Mouse (Mus musculus): Measurements from ENCODE around the gene Akap6. TPM values are rescaled to one million over a fixed set of nuclear protein-coding genes. Genes with fewer than 3 reads are reported as not detected.

Gene Akap6
- polyA plus RNA-seq, 1 experiment from 2014 or later: 19.4 TPM

DNA sequence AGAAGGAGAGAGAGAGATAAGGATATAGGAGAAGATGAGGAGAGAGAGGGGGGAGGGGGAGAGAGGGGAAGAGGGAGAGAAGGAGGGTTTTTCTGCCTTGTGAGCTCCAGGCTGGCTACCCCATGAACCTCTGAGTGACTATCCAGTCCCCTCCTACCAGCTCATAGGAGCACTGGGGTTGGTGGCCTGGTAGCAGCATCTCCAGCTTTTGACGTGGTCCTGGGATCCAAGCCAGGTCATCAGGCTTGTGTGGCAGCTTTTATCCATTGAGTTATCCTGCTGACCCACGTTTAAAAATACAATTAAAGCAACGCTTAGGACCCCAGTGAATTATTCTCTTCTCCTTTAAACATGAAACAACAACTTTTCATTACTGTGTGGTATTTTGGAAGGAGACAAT, 197.6 kb downstream of the Akap6 start:
- no peak overlapping the region for H3K4me3 ChIP-seq
- H3K9ac ChIP-seq (replicated peaks): no peak overlapping the region
- H3K27me3 ChIP-seq: no peaks in the 10 kb centered on the region
- H3K27ac ChIP-seq (replicated peaks): no peak overlapping the region
- H3K9me3 ChIP-seq: no peaks in the 10 kb centered on the region
- H3K4me2 ChIP-seq (replicated peaks): no peak overlapping the region
- WGBS: 35% methylated on average over 3 of the region's 3 CpGs
- no peak for ATAC-seq (replicated peaks)
- no peaks in the 10 kb centered on the region for H3K36me3 ChIP-seq
- H3K4me1 ChIP-seq: peaks cover 7% of the 10 kb centered on the region; the same call in 1 of the 2 replicates

DNA sequence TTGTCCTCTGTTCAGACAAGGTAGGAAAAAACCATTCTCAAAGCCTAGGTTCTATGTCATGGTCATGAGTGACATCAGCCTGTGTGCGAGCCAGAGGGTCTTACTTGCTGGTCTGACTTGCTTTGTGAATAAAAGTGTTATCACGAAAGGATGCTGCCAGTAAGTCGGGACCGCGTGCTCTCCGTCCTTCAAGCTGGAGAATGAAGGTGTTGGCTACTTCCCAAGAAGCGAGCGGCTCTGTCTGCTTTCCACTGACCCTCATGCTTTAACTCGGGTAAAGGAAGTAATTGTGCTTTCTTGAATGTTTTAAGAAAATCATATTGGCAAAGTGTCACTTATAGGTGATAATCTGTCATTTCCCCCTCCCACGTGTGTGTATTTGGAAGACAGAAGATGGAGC, 198.9 kb downstream of the Akap6 start:
- ATAC-seq (replicated peaks): no peak
- H3K36me3 ChIP-seq: no peaks in the 10 kb centered on the region
- no peak overlapping the region for H3K4me3 ChIP-seq
- no peak overlapping the region for H3K4me2 ChIP-seq (replicated peaks)
- H3K9ac ChIP-seq (replicated peaks): no peak overlapping the region
- H3K4me1 ChIP-seq: peaks cover 7% of the 10 kb centered on the region; the same call in 1 of the 2 replicates
- no peaks in the 10 kb centered on the region for H3K27me3 ChIP-seq
- no peak overlapping the region for H3K27ac ChIP-seq (replicated peaks)
- no peaks in the 10 kb centered on the region for H3K9me3 ChIP-seq
- 78% methylated on average over 10 of the region's 10 CpGs for WGBS

DNA sequence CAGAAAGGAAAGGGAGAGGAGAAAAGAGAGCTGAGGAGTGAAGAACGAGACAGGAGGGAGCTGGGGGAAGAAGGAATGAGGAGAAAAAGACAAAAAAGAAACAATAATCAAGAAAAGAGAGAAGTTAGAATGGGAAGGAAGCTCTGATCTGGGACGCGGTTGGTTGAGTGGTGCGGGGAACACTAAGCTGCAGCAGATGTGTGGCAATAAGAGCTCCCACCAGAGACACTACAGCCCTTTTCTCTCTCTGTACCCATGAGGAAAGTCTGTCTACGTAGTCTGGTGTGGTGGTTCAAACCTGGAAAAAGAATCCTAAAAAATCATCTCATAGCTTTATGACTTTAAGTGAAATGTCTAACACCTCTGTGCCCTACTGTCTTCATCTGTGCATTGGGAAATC, 204.9 kb downstream of the Akap6 start:
- whole genome bisulfite sequencing: 83% methylated on average over 5 of the region's 5 CpGs
- no peak for ATAC-seq (replicated peaks)
- H3K4me1 ChIP-seq: peaks cover 7% of the 10 kb centered on the region; the same call in 1 of the 2 replicates

DNA sequence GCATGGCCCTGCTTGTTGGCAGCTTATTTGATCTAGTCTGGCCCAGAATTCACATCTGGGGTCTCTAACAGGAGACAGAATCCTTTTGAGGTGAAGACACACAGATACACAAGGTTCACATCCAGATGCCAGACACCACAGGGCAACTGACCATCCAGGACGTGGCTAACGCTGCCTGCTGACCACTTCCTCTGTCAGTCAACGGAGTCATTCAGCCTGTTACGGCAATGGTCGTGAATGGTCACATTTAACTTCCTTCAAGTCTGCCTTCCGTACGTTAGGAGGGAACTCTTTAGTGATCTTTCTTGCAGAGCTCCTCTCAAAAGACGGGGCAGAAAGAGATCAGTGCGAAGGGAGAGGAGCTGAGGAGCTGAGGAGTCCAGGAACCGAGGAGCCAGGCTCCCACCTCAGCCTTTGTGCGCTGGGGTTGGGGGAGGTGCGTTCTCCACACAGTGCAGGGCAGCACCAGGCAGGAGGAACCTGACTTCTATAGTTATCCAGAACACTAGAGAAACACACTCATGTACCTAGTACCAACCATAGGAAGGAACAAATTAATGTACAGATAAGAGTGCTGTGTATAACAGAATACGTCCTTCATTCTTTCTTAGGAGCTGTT, 209.4 kb downstream of the Akap6 start:
- Histone ChIP-seq H3K27ac (replicated peaks) (no peak overlapping the region), H3K27me3 (no peaks in the 10 kb centered on the region), H3K4me3 (no peak overlapping the region), H3K36me3 (no peaks in the 10 kb centered on the region), H3K9ac (replicated peaks) (no peak overlapping the region), H3K4me1 (peaks cover 7% of the 10 kb centered on the region; the same call in 1 of the 2 replicates), H3K4me2 (replicated peaks) (no peak overlapping the region), H3K9me3 (no peaks in the 10 kb centered on the region)
- ATAC-seq (replicated peaks): no peak
- 60% methylated on average over 13 of the region's 13 CpGs for WGBS

More for the DNA sequence above, 204.9 kb downstream of the Akap6 start:
- Histone ChIP-seq H3K4me2 (replicated peaks) (no peak overlapping the region), H3K36me3 (no peaks in the 10 kb centered on the region), H3K4me3 (no peak overlapping the region), H3K9ac (replicated peaks) (no peak overlapping the region), H3K27me3 (no peaks in the 10 kb centered on the region), H3K9me3 (no peaks in the 10 kb centered on the region), H3K27ac (replicated peaks) (no peak overlapping the region)

DNA sequence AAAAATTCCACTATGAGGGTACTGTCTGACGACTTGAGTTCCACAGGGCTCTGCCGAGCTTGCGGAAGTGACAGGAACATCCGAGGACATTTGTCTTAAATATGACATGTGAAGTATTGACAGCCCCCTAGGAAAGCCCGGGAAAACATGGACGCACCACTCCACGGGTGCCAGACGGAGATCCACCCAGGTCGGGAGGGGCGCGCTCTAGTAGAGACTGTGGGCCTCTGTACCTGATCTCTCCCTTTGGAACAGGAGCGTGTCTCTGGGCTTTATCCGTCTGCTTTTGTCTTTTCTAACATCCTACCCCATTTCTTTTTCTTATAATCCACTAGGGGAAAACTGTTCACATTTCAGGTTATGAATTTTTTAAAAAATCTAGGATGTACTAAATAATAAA, 211.2 kb downstream of the Akap6 start:
- Histone ChIP-seq H3K27ac (replicated peaks) (no peak overlapping the region), H3K9me3 (no peaks in the 10 kb centered on the region), H3K4me3 (no peak overlapping the region), H3K36me3 (no peaks in the 10 kb centered on the region), H3K9ac (replicated peaks) (no peak overlapping the region), H3K4me2 (replicated peaks) (no peak overlapping the region), H3K27me3 (no peaks in the 10 kb centered on the region), H3K4me1 (peaks cover 4% of the 10 kb centered on the region; the same call in 1 of the 2 replicates)
- 86% methylated on average over 13 of the region's 13 CpGs for WGBS
- no peak for ATAC-seq (replicated peaks)

DNA sequence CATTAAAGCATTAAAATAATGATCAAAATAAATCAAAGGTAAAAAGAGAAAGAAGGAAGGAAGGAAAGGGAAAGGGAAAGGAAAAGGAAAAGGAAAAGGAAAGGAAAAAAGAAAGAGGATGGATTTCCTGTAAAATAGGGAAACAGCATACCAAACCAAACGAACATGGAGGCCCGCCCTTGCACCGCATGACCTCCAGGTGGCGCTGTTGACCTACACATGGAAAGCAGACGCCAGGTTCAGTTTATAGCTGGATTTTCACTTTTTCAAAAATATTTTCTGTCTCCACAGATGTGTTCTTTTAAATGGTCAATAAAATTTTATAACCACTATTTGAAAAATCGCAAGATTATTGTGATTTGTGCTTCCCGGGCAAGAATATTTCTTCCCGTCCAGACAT, 211.6 kb downstream of the Akap6 start:
- Histone ChIP-seq H3K4me2 (replicated peaks) (no peak overlapping the region), H3K9ac (replicated peaks) (no peak overlapping the region), H3K4me1 (no peaks in the 10 kb centered on the region), H3K27me3 (no peaks in the 10 kb centered on the region), H3K4me3 (no peak overlapping the region), H3K9me3 (no peaks in the 10 kb centered on the region), H3K27ac (replicated peaks) (no peak overlapping the region), H3K36me3 (no peaks in the 10 kb centered on the region)
- WGBS: 21% methylated on average over 8 of the region's 8 CpGs
- no peak for ATAC-seq (replicated peaks)

DNA sequence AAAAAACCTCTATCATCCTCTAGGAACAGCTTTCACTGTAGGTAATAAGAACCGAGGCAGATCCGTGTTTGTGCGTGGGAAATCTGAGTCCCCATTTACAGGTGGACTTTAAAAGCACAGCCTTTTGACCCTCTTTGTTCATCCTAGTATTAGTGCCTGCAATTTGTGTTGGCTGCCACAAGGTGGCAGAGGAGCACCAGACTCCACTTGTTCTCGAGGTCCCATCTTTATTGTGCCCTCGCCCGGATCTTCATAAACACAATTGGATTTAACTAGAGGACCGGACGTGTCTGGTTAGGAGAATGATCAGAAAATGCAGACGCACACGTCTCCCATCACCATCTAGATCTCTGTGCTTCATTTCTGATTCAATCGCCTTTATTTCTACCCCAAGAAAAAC, 219.8 kb downstream of the Akap6 start:
- ATAC-seq (replicated peaks): no peak
- Histone ChIP-seq H3K4me3 (no peak overlapping the region), H3K27me3 (no peaks in the 10 kb centered on the region), H3K4me2 (replicated peaks) (no peak overlapping the region), H3K4me1 (no peaks in the 10 kb centered on the region), H3K27ac (replicated peaks) (no peak overlapping the region), H3K9ac (replicated peaks) (no peak overlapping the region), H3K9me3 (no peaks in the 10 kb centered on the region), H3K36me3 (no peaks in the 10 kb centered on the region)
- WGBS: 24% methylated on average over 11 of the region's 11 CpGs

DNA sequence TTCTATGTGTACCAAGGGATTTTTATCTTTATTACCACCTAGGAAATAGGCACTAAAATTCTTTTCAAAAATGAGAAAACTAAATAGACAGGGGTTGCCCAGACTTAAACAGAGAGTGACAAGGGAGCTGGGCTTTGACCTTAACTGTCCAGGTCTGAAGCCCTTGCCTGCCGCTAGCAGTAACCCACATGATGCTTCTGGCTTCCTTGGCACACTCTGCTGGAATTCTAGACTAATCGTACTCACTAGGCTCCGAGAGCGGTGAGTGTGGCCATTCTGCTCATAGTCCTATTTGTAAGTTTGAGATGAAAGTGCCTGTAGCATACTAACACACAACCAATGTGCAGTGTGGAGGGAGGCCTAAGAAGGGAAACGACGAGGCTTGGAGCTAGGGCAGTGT, 223.3 kb downstream of the Akap6 start:
- 91% methylated on average over 6 of the region's 6 CpGs for WGBS
- H3K27ac ChIP-seq (replicated peaks): no peak overlapping the region

DNA sequence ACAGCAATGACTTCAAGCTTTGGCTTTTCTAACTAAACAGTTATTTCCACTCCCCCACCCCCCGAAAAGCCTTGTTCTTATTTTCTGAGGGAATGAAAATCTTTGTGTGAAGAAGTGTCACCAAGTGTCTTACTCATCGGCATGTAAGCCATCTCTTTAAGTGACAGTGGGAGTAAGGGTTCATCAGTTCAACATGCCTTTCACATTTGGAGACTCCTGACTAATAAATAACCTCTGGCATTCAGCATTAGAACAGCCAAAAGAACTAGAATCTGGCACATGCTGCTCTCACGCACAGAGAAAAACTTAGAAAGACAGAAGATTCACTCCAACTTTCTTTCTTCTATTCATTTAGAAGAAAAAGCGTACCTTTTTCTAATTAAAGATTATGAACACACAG, 226.3 kb downstream of the Akap6 start:
- Histone ChIP-seq H3K9me3 (no peaks in the 10 kb centered on the region), H3K27ac (replicated peaks) (no peak overlapping the region), H3K36me3 (no peaks in the 10 kb centered on the region), H3K4me1 (no peaks in the 10 kb centered on the region), H3K4me2 (replicated peaks) (no peak overlapping the region), H3K4me3 (no peak overlapping the region), H3K9ac (replicated peaks) (no peak overlapping the region), H3K27me3 (no peaks in the 10 kb centered on the region)
- WGBS: 85% methylated on average over 4 of the region's 4 CpGs
- no peak for ATAC-seq (replicated peaks)

More for the DNA sequence above, 223.3 kb downstream of the Akap6 start:
- H3K4me2 ChIP-seq (replicated peaks): no peak overlapping the region
- H3K9ac ChIP-seq (replicated peaks): no peak overlapping the region
- H3K4me1 ChIP-seq: no peaks in the 10 kb centered on the region
- no peaks in the 10 kb centered on the region for H3K27me3 ChIP-seq
- H3K36me3 ChIP-seq: no peaks in the 10 kb centered on the region
- H3K4me3 ChIP-seq: no peak overlapping the region
- no peak for ATAC-seq (replicated peaks)
- no peaks in the 10 kb centered on the region for H3K9me3 ChIP-seq

DNA sequence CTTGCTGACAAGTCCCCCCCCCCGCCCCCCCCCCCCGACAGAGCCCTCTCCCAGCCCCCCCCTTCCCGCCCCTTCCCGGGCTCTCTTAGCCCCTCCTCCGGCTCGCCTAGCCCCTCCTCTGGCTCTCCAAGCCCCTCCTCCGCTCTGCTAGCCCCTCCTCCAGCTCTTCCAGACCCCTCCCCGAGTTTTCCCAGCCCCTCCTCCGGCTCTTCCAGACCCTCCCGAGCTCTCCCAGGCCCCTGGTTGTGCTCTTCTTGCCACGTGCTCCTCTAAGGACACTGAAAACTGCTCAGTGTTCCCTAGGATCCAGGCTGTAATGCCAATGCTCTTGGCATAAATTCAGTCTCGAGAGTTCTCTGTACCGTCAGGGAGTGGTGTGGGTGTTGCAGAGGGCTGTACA, 234.6 kb downstream of the Akap6 start:
- WGBS: 55% methylated on average over 6 of the region's 13 CpGs
- Histone ChIP-seq H3K9ac (replicated peaks) (no peak overlapping the region), H3K4me2 (replicated peaks) (no peak overlapping the region), H3K9me3 (no peaks in the 10 kb centered on the region), H3K36me3 (no peaks in the 10 kb centered on the region), H3K4me3 (no peak overlapping the region), H3K27me3 (no peaks in the 10 kb centered on the region), H3K4me1 (peaks cover 10% of the 10 kb centered on the region; the same call in 1 of the 2 replicates), H3K27ac (replicated peaks) (no peak overlapping the region)
- ATAC-seq (replicated peaks): no peak

DNA sequence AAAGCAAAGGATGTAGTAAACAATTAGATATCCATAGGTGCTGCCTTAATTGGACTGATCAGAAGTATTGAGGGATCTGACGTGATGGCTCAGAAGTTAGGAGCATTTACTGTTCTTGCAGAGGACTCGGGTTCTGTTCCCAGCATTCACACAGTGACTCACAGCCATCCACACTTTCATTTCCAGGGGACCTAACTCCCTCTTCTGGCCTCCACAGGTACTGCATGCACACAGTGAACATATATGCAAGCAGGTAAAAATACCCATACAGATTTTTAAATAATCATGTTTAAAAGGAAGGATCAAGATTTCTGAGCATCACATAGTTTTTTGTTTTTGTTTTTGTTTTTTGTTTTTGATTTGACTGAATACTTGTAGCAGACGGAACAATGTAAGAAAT, 235.8 kb downstream of the Akap6 start:
- H3K4me1 ChIP-seq: peaks cover 10% of the 10 kb centered on the region; the same call in 1 of the 2 replicates
- no peak overlapping the region for H3K9ac ChIP-seq (replicated peaks)
- 93% methylated on average over 3 of the region's 3 CpGs for WGBS
- H3K4me2 ChIP-seq (replicated peaks): no peak overlapping the region
- no peaks in the 10 kb centered on the region for H3K9me3 ChIP-seq
- no peak overlapping the region for H3K4me3 ChIP-seq
- no peaks in the 10 kb centered on the region for H3K36me3 ChIP-seq
- no peak overlapping the region for H3K27ac ChIP-seq (replicated peaks)
- H3K27me3 ChIP-seq: no peaks in the 10 kb centered on the region
- no peak for ATAC-seq (replicated peaks)

DNA sequence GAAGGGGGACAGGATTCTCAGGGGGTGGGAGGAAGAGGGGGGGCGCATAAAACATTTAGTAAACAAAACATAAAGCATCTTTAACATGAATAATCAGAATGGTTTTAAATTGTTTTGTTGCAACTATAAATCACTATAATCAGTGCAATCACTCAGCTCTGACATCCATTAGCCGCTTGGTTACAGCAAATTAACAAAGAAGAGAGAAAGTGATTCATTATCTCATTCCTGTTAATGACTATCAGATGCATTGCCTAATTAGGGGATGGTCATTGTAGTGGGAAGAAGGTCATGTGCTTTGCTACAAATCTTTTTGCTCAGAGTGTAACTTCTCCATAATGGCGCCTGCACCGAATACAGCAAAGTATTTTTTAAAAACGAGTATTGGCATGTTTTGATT, 239.6 kb downstream of the Akap6 start:
- no peaks in the 10 kb centered on the region for H3K36me3 ChIP-seq
- no peak for ATAC-seq (replicated peaks)
- WGBS: 39% methylated on average over 5 of the region's 5 CpGs
- H3K4me2 ChIP-seq (replicated peaks): no peak overlapping the region
- no peak overlapping the region for H3K9ac ChIP-seq (replicated peaks)
- H3K27me3 ChIP-seq: no peaks in the 10 kb centered on the region
- no peak overlapping the region for H3K27ac ChIP-seq (replicated peaks)
- H3K4me3 ChIP-seq: no peak overlapping the region
- H3K9me3 ChIP-seq: no peaks in the 10 kb centered on the region
- H3K4me1 ChIP-seq: peaks cover 10% of the 10 kb centered on the region; the same call in 1 of the 2 replicates

DNA sequence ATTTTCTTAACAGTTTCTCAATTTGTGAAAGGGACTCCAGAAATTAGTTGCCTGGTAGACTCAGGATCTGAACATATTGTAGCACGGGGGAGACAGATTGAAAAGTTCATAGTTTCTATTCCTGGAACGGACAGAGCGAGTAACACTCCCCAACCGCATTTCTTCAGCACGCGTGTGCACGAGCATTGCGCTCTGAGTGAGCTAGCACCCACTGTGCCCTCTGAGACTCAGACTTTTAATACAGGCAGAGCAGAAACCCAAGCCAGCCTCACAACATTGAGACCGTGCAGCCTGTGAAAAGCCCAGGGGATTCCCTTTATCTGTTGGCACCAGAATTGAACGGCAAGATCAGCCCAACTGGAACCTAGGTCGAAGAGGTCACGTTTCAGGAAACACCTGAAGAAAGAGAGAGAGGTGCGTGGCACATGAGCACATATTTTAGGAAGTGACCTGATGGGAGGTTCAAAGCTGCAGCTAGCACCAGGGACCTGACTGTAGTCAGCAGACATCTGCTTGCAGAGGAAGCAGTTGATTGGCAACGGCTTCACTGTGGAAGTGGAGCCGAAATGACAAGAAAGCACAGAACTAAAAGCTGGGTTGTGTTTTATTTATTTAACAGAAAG, 240.3 kb downstream of the Akap6 start:
- Histone ChIP-seq H3K4me3 (no peak overlapping the region), H3K4me2 (replicated peaks) (no peak overlapping the region), H3K27ac (replicated peaks) (no peak overlapping the region), H3K9me3 (no peaks in the 10 kb centered on the region), H3K9ac (replicated peaks) (no peak overlapping the region), H3K4me1 (peaks cover 10% of the 10 kb centered on the region; the same call in 1 of the 2 replicates), H3K27me3 (no peaks in the 10 kb centered on the region), H3K36me3 (no peaks in the 10 kb centered on the region)
- 0 out of 2 replicates have a peak, but pooled peaks have one; percentile 29 for ATAC-seq (replicated peaks)
- 73% methylated on average over 15 of the region's 15 CpGs for WGBS
